Mouse (Mus musculus): Measurements from ENCODE around the gene Mgl2. TPM values are rescaled to one million over a fixed set of nuclear protein-coding genes. Genes with fewer than 3 reads are reported as not detected.
"Not testable (repeated sequence)": the region's sequence is repeated elsewhere in the genome, so short reads cannot be mapped to it uniquely, and the experiment has no call there.

The Mgl2 gene
- 1.8 and 3.3 TPM in 2 replicates for total RNA-seq (2021)
- long read RNA-seq, experiment 1, partial matches to known transcripts: 0 of 3 reads
- long read RNA-seq, experiment 1, other reads (novel, unspliced or antisense): 2 of 3 reads
- long read RNA-seq, experiment 2: 0 reads

GRCm38 (mm10) chr11:70129926-70130379 lies at the start of gene Mgl2:
TSS of gene Mgl2 (plus strand) at chr11:70130329.
- DNase-seq: no peak

- no peak for DNase-seq
Observed at GRCm38 (mm10) chr11:70080803-70081590, 49.1 kb upstream of the Mgl2 start.

DNA sequence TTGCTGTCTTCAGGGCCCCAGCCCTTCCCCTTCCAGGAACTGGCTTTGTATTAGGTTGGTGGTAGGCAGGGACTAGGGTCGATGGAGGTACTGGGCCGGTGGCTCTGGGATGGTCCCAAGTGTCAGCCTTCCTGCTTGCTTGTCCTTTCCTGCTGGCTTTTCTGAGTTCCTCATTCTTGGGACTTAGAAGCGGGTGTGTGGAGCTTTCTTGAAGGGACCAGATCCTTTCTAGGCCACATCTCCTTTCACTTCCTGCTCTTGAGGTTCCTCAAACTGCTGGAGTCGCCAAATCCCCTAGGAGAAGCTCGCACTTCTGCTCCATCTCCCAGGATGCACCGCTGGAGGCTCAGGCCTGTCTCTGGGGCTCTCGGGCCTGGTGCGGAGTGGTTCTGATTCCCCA lies 45.6 kb upstream of the Mgl2 start:
- DNase-seq: no peak

GRCm38 (mm10) chr11:70091986-70092783 lies 37.9 kb upstream of the Mgl2 start, which contains the start of gene Asgr2:
TSS of gene Asgr2 (plus strand) at chr11:70092644.
- peak; percentile 80 for DNase-seq

GRCm38 (mm10) chr11:70097396-70097795 lies 32.7 kb upstream of the Mgl2 start:
- DNase-seq: no peak

DNA sequence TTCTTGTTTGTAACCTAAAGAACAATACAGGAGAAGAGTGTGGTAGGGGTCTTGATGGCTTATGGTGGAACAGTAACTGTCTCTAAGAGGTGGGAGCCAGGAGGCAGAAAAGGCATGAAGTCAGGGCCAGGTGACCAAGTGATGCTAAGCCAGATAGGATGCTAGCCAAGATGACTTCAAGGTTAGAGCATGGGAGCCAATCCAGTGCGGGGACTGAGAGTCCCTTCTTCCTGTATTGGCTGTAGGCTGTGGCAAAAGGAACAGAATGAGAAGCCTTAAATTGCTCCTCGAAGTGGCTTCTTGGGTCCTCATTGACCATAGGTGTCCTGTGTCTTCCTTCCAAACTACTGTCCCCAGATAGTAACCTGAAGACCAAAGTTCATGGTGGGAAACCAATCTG lies 31.0 kb upstream of the Mgl2 start:
- DNase-seq: no peak

- peak; percentile 49 for DNase-seq
Observed at GRCm38 (mm10) chr11:70099809-70100208, 30.3 kb upstream of the Mgl2 start.

DNA sequence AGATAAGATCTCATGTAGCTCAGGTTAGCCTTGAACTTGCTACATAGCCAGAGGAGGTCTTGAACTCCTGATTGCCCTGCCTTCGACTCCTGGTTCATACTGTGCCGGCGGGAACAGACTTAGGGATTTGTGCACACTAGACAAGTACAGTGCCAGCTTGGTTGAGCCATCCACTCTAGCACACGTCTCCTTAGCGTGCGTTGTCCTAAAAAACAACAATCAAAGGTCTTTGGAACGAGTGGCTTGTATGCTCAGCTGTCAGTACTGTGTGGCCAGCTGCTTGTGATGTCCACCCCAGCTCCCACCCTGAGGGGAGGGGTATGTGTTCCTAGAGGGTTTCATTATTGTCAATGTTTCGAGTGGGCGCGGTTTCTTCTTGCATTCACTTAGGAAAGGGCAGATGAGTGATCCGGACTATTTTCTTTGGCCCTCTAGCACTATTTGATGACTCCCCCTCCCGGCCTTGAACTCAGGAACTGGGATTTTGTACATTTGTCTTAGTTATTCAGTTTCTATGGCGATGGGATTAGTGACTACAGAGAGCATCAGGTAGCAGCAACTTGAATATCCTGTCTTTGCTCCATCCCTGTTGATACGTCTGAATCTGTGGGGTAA lies 26.3 kb upstream of the Mgl2 start:
- DNase-seq: peak; percentile 56

DNA sequence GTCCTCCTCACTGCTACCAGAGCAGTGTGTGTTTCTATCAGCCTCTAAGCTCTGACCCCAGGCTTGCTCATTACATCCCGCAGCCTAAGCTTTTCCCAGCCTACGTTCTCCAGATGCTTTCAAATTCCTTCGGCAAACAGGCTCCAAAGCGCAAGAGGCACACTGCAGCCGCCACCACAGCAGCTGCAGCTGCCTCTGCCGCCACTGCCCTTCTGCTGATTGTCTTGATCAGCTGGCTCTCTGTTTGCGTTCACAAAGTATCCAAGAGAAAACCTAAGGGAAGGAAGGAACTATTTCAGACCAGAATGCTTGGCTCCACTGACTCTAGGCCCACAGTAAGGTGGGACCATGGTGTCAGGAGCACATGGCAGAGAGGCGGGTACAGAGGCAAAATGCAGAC lies 23.0 kb upstream of the Mgl2 start:
- no peak for DNase-seq

DNA sequence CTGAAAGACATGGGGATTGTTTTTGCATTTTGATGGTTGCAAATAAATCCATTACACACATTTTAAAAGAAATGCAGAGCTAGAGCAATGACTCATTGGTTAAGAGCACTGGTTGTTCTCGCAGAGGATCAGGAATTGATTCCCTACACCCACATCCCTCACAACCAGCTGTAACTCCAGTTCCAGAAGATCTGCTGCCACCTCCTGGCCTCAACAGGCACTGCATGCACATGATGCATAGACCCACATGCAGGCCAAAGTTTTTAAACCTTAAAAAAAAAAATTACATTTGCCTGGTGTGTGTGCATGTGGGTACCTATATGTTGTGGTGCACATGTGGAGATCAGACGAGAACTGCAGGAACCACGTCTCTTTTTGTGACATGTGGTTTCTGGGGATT lies 20.0 kb upstream of the Mgl2 start:
- peak; percentile 55 for DNase-seq

GRCm38 (mm10) chr11:70114562-70114961 lies 15.6 kb upstream of the Mgl2 start:
- no peak for DNase-seq

GRCm38 (mm10) chr11:70115901-70116300 lies 14.2 kb upstream of the Mgl2 start:
- DNase-seq: no peak

DNA sequence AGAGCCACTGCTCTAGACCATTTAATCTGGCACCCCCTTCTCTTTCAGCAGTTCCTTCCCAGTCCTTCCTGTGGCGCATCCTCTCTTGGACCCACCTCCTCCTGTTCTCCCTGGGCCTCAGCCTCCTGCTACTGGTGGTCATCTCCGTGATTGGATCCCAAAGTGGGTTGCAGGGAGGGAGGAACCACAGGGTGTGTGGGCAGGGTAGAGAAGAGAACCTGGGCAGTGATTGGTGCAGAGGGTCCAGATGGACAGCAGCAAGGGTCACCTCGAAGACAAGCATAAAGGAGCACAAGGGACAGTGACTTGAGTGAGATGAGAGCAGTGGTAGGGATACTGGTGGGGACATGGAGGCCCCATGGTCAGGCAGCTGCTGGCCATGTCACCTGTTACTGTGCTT lies 4.9 kb downstream of the Mgl2 start:
- not testable (repeated sequence) for DNase-seq

GRCm38 (mm10) chr11:70135925-70136324 lies 5.8 kb downstream of the Mgl2 start:
- not testable (repeated sequence) for DNase-seq

DNA sequence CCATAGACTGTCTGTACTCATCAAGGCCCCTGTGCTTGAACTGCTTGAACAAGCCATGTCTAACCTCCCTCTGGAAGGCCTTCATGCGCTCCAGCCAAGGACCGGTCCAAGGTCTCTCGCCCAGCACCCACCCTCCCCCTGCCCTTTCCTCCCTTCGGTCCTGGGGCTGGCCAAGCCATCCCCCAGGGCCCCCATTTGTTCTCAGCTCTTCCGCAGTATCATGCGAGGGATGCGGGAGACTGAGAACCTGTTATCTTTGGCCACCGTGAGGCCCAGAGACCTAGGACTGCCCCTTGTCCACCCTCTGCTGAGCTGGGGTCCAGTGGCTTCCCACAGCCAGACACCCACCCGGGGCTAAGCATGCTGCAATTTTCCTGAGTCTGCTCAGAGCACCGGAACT lies 9.0 kb downstream of the Mgl2 start:
- DNase-seq: no peak

- DNase-seq: peak; percentile 36
Observed at GRCm38 (mm10) chr11:70151072-70151471, 20.9 kb downstream of the Mgl2 start.

- DNase-seq: not testable (repeated sequence)
Observed at GRCm38 (mm10) chr11:70155897-70156296, 25.8 kb downstream of the Mgl2 start, which contains the start of gene Clec10a. TSS of gene Clec10a (plus strand) at chr11:70156197.

DNA sequence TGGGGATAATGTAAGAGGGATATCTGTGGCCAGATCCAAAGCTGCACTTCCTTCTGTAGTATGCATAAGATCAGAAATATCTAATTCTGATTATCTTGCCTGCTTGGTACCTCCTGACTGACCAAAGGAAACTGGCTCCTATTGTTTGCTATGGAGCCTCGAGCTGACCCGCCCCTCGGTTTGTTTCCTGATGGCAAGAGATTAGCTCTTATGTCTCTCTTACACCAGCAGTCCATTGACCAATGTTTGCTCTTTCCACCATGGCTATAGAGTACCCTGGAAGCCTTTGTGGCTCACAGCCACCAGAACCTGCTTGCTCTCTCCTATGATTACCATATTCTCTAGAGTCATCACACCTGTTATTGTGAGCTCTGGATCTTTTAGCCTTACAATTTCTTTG lies 32.2 kb downstream of the Mgl2 start:
- no peak for DNase-seq

- peak; percentile 62 for DNase-seq
Observed at GRCm38 (mm10) chr11:70165972-70166921, 36.1 kb downstream of the Mgl2 start.

GRCm38 (mm10) chr11:70168136-70168535 lies 38.0 kb downstream of the Mgl2 start:
- DNase-seq: no peak

- not testable (repeated sequence) for DNase-seq
Observed at GRCm38 (mm10) chr11:70169471-70169870, 39.3 kb downstream of the Mgl2 start.
